Mouse (Mus musculus): ENCODE measurements at regions not wholly inside any gene's neighbourhood (a gene's known extent, or its start where the extent isn't known, plus 50 kb on each side); places are given as distances from the start of the nearest gene placed in this dataset.

DNA sequence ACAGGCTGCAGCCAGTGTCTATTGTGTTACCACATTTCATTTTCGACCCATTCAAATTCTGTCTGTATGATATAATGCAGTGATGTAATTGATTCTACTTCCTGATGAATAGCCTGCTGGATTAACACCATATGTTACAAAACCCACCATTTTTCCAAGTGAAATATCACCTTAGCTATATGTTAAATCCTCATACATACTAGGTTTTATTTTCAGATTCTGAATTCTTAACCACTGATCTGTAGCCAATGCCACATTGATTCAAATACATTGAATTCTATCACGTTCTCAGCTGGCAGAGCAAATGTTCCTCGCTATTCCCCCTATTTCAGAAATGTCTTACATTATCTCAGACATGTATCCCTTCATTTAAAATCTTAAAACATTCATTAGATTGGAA is 60.4 kb upstream of the Prdx6b start:
- no peak for DNase-seq

DNA sequence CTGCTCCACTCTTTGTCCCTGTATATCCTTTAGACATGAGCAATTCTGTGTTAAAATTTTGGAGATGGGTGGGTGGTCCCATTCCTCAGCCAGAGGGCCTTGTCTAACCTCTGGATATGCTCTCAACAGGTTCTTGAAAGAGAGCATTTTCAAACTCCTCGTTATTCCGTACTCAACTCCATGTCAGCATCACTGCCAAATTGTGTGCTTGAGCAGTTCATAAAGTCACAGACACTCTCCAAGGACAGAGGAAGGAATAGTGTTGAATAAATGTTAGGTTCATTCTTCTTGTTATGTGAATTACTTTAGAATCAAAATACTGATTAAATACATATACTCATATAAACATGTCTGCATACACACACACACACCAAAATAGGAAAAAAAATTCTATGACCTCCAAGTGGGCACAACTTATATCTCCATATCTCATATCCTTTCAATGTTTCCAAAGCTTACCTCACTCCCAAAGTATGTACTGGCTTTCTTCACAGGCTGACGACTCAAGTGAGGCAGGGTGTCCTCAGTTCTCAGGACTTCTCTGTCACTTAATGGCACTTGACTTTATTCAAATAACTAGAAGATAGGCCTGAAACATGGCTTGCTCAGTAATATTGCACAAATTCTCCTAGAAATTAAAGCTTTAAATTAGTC is 75.9 kb upstream of the Pde1a start:
- DNase-seq: peak; percentile 48

DNA sequence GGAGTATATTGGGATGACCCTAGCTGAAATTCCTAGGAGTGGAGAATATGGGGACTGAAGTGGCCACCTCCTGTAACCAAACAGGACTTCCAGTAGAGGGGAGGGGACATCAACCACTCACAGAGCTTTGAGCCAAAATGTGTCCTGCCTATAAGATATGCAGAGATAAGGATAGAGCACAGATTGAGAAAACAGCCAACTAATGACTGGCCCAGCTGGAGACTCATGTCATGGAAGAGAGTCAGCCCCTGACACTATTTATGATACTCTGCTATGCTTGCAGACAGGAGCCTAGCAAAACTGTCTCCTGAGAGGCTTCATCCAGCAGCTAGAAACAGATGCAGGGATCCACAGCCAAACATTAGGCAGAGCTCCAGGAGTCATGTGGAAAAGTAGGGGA is 74.2 kb upstream of the Pde1a start:
- DNase-seq: peak; percentile 6

DNA sequence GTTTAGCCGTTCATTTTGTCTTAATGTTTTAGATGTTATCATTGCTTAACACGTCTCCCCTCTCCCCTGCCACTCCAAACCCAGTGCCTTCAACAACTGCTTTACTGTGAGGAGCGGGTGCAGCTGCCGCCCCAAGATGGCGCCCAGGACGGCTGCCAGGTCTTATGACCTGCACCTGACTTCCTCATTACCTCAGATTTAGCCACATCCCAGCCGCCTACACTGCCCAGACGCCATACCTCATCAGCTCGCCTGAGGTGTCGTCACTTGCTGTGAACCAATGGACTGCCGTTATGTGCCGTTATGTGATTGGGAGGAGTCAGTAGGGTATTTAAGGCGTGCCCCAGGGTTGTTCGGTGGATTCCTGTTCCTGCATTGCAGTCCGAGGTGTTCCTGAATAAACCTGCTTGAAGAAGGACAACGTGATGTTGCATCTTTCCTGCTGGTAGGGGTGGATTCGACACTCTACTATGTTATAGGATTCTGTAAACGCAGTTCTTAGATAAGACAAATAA is 66.7 kb upstream of the Pde1a start:
- DNase-seq: no peak

DNA sequence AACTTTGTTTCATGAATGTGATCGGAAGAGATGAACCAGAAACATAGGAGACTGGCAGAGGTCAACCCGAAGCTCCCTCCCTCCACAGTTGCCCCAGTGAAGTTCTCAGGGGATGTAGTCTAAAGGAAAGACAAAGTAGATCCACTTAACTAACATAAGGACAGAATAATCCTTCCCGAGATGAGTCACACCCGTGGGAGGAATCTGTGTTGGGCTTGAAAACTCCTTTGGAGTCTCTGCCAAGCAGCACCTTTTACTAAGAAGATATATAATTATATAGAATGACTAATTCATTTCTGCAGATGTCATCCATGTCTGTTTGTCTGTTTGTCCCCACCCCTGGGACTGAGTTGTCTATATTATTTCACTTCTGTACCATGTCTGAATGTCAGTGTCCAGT is 59.1 kb upstream of the Pde1a start:
- no peak for DNase-seq

DNA sequence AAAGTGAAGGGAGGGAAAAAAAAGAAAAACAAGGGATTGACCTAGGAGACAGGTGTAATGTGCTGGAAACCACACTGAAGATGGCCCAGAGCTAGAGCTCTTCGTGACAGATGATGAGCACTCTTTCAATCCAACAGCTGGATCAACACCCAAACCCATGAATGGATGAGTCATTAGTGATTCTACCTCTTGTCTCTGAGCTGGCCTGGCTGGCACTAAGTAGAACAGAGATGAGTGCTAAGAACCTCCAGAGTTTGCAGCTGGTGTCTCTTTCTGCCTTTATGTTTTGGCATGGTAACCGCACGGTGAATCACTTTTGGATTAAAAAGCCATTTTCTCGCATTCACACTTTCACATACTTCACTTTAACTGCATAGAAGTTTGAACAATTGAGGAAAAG is 57.6 kb upstream of the Pde1a start:
- no peak for DNase-seq

Measured in lung, postnatal 10 days (tissue).